Mouse (Mus musculus): ENCODE results near the gene Tmem163. TPM values are rescaled to one million over a fixed set of nuclear protein-coding genes. Genes with fewer than 3 reads are reported as not detected.

Gene Tmem163
- polyA plus RNA-seq, 1 experiment = 2.5 TPM

GRCm38 (mm10) chr1:127696533-127696932 is 17.2 kb upstream of the Tmem163 start:
- DNase-seq = peak; percentile 33
- TF ChIP-seq POLR2A (IDR thresholded peaks at IDR 0.05; ENCODE audit: low read depth, low read length) (no peak), CTCF (conservative IDR thresholded peaks at IDR 0.05; ENCODE audit: insufficient read depth, insufficient read length, low read depth, low read length) (no peak)
- no peaks in the 10 kb centered on the region for H3K36me3 ChIP-seq (ENCODE audit: control insufficient read depth, insufficient read depth, low read length)
- H3K4me1 ChIP-seq (ENCODE audit: control insufficient read depth, insufficient read depth, low read length) = no peaks in the 10 kb centered on the region
- H3K27me3 ChIP-seq (replicated peaks; ENCODE audit: control insufficient read depth, insufficient read depth, low read length) = no peaks in the 10 kb centered on the region
- no peak overlapping the region for H3K27ac ChIP-seq (ENCODE audit: insufficient read depth, low read depth, low read length)
- WGBS = 29% methylated on average over 2 of the region's 2 CpGs
- no peak overlapping the region for H3K4me3 ChIP-seq (ENCODE audit: insufficient read depth, low read depth, low read length)

GRCm38 (mm10) chr1:127677661-127678580 is 1.4 kb downstream of the Tmem163 start:
- Histone ChIP-seq H3K27ac (ENCODE audit: insufficient read depth, low read depth, low read length) (no peak overlapping the region), H3K36me3 (ENCODE audit: control insufficient read depth, insufficient read depth, low read length) (no peaks in the 10 kb centered on the region), H3K4me3 (ENCODE audit: insufficient read depth, low read depth, low read length) (peak overlapping the region; percentile 52; the same call in 1 of the 2 replicates), H3K27me3 (replicated peaks; ENCODE audit: control insufficient read depth, insufficient read depth, low read length) (peaks cover 6% of the 10 kb centered on the region), H3K4me1 (ENCODE audit: control insufficient read depth, insufficient read depth, low read length) (no peaks in the 10 kb centered on the region)
- WGBS = 4% methylated on average over 63 of the region's 64 CpGs
- no peak for TF ChIP-seq CTCF (conservative IDR thresholded peaks at IDR 0.05; ENCODE audit: insufficient read depth, insufficient read length, low read depth, low read length)
- TF ChIP-seq POLR2A (IDR thresholded peaks at IDR 0.05; ENCODE audit: low read depth, low read length) = no peak
- peak; percentile 48 for DNase-seq

- TF ChIP-seq POLR2A (IDR thresholded peaks at IDR 0.05; ENCODE audit: low read depth, low read length) = no peak
- TF ChIP-seq CTCF (conservative IDR thresholded peaks at IDR 0.05; ENCODE audit: insufficient read depth, insufficient read length, low read depth, low read length) = no peak
- no peak for DNase-seq
- H3K27me3 ChIP-seq (replicated peaks; ENCODE audit: control insufficient read depth, insufficient read depth, low read length) = peaks cover 6% of the 10 kb centered on the region
Observed at GRCm38 (mm10) chr1:127677131-127677631, 2.2 kb downstream of the Tmem163 start.

GRCm38 (mm10) chr1:127676516-127677099 is 2.7 kb downstream of the Tmem163 start:
- Histone ChIP-seq H3K27me3 (replicated peaks; ENCODE audit: control insufficient read depth, insufficient read depth, low read length) (peaks cover 6% of the 10 kb centered on the region), H3K4me1 (ENCODE audit: control insufficient read depth, insufficient read depth, low read length) (no peaks in the 10 kb centered on the region)

More at GRCm38 (mm10) chr1:127677131-127677631, 2.2 kb downstream of the Tmem163 start:
- WGBS = under 1% methylated on average over 44 of the region's 44 CpGs
- Histone ChIP-seq H3K4me1 (ENCODE audit: control insufficient read depth, insufficient read depth, low read length) (no peaks in the 10 kb centered on the region), H3K36me3 (ENCODE audit: control insufficient read depth, insufficient read depth, low read length) (no peaks in the 10 kb centered on the region), H3K27ac (ENCODE audit: insufficient read depth, low read depth, low read length) (no peak overlapping the region), H3K4me3 (ENCODE audit: insufficient read depth, low read depth, low read length) (peak overlapping the region; percentile 52)

GRCm38 (mm10) chr1:127676116-127676515 is 3.2 kb downstream of the Tmem163 start:
- H3K27ac ChIP-seq (ENCODE audit: insufficient read depth, low read depth, low read length) = no peak overlapping the region
- 33% methylated on average over 12 of the region's 12 CpGs for WGBS
- no peak overlapping the region for H3K4me3 ChIP-seq (ENCODE audit: insufficient read depth, low read depth, low read length)
- H3K4me1 ChIP-seq (ENCODE audit: control insufficient read depth, insufficient read depth, low read length) = no peaks in the 10 kb centered on the region
- peaks cover 6% of the 10 kb centered on the region for H3K27me3 ChIP-seq (replicated peaks; ENCODE audit: control insufficient read depth, insufficient read depth, low read length)
- no peak for DNase-seq
- TF ChIP-seq POLR2A (IDR thresholded peaks at IDR 0.05; ENCODE audit: low read depth, low read length) = no peak
- TF ChIP-seq CTCF (conservative IDR thresholded peaks at IDR 0.05; ENCODE audit: insufficient read depth, insufficient read length, low read depth, low read length) = no peak
- H3K36me3 ChIP-seq (ENCODE audit: control insufficient read depth, insufficient read depth, low read length) = no peaks in the 10 kb centered on the region

More at GRCm38 (mm10) chr1:127676516-127677099, 2.7 kb downstream of the Tmem163 start:
- no peak for DNase-seq
- Histone ChIP-seq H3K36me3 (ENCODE audit: control insufficient read depth, insufficient read depth, low read length) (no peaks in the 10 kb centered on the region), H3K27ac (ENCODE audit: insufficient read depth, low read depth, low read length) (no peak overlapping the region), H3K4me3 (ENCODE audit: insufficient read depth, low read depth, low read length) (peak overlapping the region; percentile 29)
- WGBS = 6% methylated on average over 25 of the region's 25 CpGs
- no peak for TF ChIP-seq POLR2A (IDR thresholded peaks at IDR 0.05; ENCODE audit: low read depth, low read length)
- TF ChIP-seq CTCF (conservative IDR thresholded peaks at IDR 0.05; ENCODE audit: insufficient read depth, insufficient read length, low read depth, low read length) = no peak

- Histone ChIP-seq H3K4me1 (ENCODE audit: control insufficient read depth, insufficient read depth, low read length) (no peaks in the 10 kb centered on the region), H3K27ac (ENCODE audit: insufficient read depth, low read depth, low read length) (no peak overlapping the region), H3K36me3 (ENCODE audit: control insufficient read depth, insufficient read depth, low read length) (no peaks in the 10 kb centered on the region), H3K27me3 (replicated peaks; ENCODE audit: control insufficient read depth, insufficient read depth, low read length) (peaks cover 6% of the 10 kb centered on the region), H3K4me3 (ENCODE audit: insufficient read depth, low read depth, low read length) (no peak overlapping the region)
- TF ChIP-seq POLR2A (IDR thresholded peaks at IDR 0.05; ENCODE audit: low read depth, low read length) = no peak
- TF ChIP-seq CTCF (conservative IDR thresholded peaks at IDR 0.05; ENCODE audit: insufficient read depth, insufficient read length, low read depth, low read length) = no peak
- 73% methylated on average over 1 of the region's 1 CpGs for WGBS
- no peak for DNase-seq
Observed at GRCm38 (mm10) chr1:127675253-127675652, 4.1 kb downstream of the Tmem163 start.
